Mouse (Mus musculus) intestine, postnatal 0 days (tissue): ENCODE results near the gene Frmd4b. TPM values are rescaled to one million over a fixed set of nuclear protein-coding genes. Genes with fewer than 3 reads are reported as not detected.

Experiments used
- ATAC-seq: fragments of 200-750 bp; cut with Nextera tagmentation; 2 replicates; pipeline ENCODE4 v1.8.0; 2017; ENCODE audit warnings: mild to moderate bottlenecking, moderate TSS enrichment, moderate library complexity
- H3K27ac ChIP-seq: fragments of 300-500 bp; sonication (generic); 2 replicates; pipeline ENCODE4 v1.5.1; 2014; ENCODE audit warnings: mild to moderate bottlenecking, low read depth, low read length, moderate library complexity
- H3K27me3 ChIP-seq: fragments of 300-500 bp; sonication (generic); replicated peaks from 2 replicates; pipeline ENCODE4 v1.6.1; 2014; ENCODE audit warnings: low read length, mixed read lengths; ENCODE audit not compliant: control insufficient read depth, insufficient read depth
- H3K36me3 ChIP-seq: fragments of 300-500 bp; sonication (generic); 2 replicates; pipeline ENCODE4 v1.6.1; 2014; ENCODE audit warnings: mild to moderate bottlenecking, moderate library complexity; ENCODE audit not compliant: control insufficient read depth, insufficient read depth
- H3K4me1 ChIP-seq: fragments of 300-500 bp; sonication (generic); replicated peaks from 2 replicates; pipeline ENCODE4 v1.6.1; 2014; ENCODE audit warnings: antibody characterized with exemption, low read length, mixed read lengths; ENCODE audit not compliant: control insufficient read depth, insufficient read depth
- H3K4me2 ChIP-seq: fragments of 300-500 bp; sonication (generic); replicated peaks from 2 replicates; pipeline ENCODE4 v1.6.1; 2014; ENCODE audit warnings: low read depth, mild to moderate bottlenecking, moderate library complexity
- H3K4me3 ChIP-seq: fragments of 300-500 bp; sonication (generic); 2 replicates; pipeline ENCODE4 v1.5.1; 2014; ENCODE audit warnings: low read depth, low read length
- H3K9ac ChIP-seq: fragments of 300-500 bp; sonication (generic); 2 replicates; pipeline ENCODE4 v1.6.1; 2014; ENCODE audit warnings: mild to moderate bottlenecking, low read depth, low read length
- H3K9me3 ChIP-seq: fragments of 300-500 bp; sonication (generic); 2 replicates; pipeline ENCODE4 v1.6.1; 2016; ENCODE audit warnings: mixed run types; ENCODE audit not compliant: control insufficient read depth
- CTCF ChIP-seq: sonication (generic); IDR thresholded peaks from 2 replicates; pipeline ENCODE4 v1.5.1; 2016; ENCODE audit warnings: low read depth, mild to moderate bottlenecking, control low read depth, antibody characterized with exemption, moderate library complexity
- WGBS: fragments of 180-500 bp; shearing (Covaris S2); extraction: QIAGEN DNeasy Blood & Tissue Kit; methylation state at CpG from one replicate; pipeline ENCODE4 v1.1.7; 2014; 5-methylcytosine and 5-hydroxymethylcytosine counted together
- polyA plus RNA-seq: library from polyadenylated mRNA; unstranded; fragments of >200 nt; fragmentation: Nextera tagmentation; extraction: Ambion mirVana; gene quantifications from 2 replicates; pipeline ENCODE4 v1.2.1, GENCODE M21; 2015

Gene Frmd4b
- polyA plus RNA-seq, 1 experiment from 2014 or later: 5.1 TPM

DNA sequence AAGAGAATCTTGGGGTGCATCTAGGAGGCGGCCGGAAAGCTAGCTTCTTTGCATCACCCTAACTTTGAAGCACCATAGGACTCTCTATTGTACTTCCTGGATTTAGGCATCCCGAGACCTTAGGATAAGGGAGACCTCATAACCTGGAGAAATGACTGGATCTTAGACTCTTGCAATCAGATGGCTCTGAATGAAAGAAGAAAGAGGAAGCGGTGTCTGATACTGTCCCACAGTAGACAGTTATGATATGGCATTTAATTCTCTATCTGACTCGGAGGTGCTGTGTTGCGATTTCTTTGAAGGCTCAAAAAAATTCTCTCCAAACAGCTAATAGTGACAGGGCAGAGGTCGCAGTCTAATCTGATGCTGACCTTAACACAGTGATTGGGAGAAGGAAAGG lies 433 bp upstream of the Frmd4b start:
- Histone ChIP-seq H3K36me3 (no peaks in the 10 kb centered on the region), H3K4me3 (peak overlapping the region; percentile 52), H3K9me3 (no peaks in the 10 kb centered on the region), H3K27me3 (peaks cover 8% of the 10 kb centered on the region; the same call in 1 of the 2 replicates), H3K4me2 (peak overlapping the region; percentile 86), H3K27ac (no peak overlapping the region), H3K4me1 (no peaks in the 10 kb centered on the region; the same call in 1 of the 2 replicates), H3K9ac (0 out of 2 replicates have a peak overlapping the region, but pooled peaks have one; percentile 37)
- TF ChIP-seq CTCF: no peak
- 18% methylated on average over 7 of the region's 7 CpGs for WGBS
- no peak for ATAC-seq

DNA sequence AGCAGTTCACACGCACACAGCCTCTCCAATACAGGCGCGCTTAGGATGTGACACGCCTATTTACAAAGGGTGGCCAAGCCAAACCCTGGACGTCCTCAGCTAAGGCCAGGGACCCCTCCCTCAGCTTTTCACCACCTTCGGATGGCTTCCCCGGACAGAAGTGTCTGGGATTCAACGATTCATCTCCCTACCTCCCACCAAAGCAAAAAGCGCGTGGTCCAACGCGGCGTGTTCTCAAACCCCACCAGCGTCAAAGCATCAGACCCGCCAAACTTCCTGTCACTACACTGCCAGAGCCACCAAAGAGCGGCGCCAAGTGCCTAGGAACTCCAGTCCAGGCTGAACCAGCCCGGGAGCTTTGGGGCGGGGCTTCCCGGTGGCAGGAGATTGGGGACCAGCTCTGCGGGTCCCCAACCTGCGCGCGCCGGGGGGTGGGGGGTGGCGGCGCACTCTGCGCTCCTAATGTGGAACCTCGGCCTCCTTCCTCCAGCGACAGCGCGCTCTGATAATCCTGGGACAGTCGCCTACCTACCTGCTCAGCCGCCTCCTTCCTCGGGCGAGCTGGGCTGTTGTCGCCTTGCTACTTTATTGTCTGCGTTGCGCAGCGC lies 579 bp downstream of the Frmd4b start:
- 0% methylated on average over 39 of the region's 40 CpGs for WGBS
- Histone ChIP-seq H3K36me3 (no peaks in the 10 kb centered on the region), H3K9ac (peak overlapping the region; percentile 37; the same call in 1 of the 2 replicates), H3K9me3 (no peaks in the 10 kb centered on the region), H3K4me2 (peak overlapping the region; percentile 86), H3K4me3 (peak overlapping the region; percentile 52), H3K4me1 (no peaks in the 10 kb centered on the region; the same call in 1 of the 2 replicates), H3K27me3 (peaks cover 8% of the 10 kb centered on the region; the same call in 1 of the 2 replicates), H3K27ac (no peak overlapping the region)
- ATAC-seq: 0 out of 2 replicates have a peak, but pooled peaks have one; percentile 28
- no peak for TF ChIP-seq CTCF

DNA sequence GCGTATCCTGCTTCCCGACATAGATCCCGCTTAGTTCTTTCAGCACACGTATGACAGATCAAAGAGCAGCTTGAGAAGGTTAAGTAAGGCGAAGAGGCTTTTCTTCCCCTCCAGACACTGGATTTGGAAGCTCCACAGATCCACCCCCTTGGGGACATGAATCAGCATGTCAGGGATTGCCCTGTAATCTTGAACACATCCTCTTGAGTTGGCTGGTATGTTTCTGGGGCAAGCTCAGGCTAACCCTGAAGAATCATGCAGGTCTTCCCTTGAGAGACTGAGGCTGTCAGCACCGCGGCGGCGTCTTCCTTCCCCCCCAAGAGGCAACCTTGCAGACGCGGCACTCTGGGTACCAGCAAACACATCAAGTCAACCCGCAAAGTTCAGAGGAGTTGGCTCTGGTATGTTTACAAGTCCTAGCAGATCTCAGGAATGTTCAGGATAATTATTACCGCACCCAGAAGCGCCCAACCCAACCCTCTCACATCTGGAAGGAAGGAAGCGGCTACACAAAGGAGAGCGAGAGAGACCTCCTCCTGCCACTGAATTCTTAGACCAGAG lies 1.4 kb downstream of the Frmd4b start:
- Histone ChIP-seq H3K27ac (no peak overlapping the region), H3K9ac (no peak overlapping the region), H3K4me3 (peak overlapping the region; percentile 52), H3K36me3 (no peaks in the 10 kb centered on the region), H3K4me2 (peak overlapping the region; percentile 86), H3K9me3 (no peaks in the 10 kb centered on the region), H3K27me3 (peaks cover 8% of the 10 kb centered on the region; the same call in 1 of the 2 replicates), H3K4me1 (no peaks in the 10 kb centered on the region; the same call in 1 of the 2 replicates)
- WGBS: 7% methylated on average over 16 of the region's 16 CpGs
- no peak for TF ChIP-seq CTCF
- no peak for ATAC-seq

DNA sequence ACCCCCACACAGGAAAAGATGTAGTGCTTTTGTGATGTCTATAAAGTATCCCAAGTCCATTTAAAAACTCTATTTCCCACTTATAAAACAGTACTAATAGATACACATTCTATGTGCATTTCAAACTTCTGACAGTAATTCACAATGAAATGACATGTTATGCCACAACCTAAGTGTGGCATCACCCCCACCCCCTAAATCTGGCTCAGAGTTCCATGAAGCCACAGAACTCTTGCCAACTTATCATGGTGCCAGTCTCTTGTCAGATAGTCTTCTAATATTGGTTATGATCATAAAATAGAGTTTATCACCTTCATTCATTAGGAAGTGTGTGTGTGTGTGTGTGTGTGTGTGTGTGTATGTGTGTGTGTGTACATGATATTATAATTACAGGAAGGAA lies 3.2 kb downstream of the Frmd4b start:
- Histone ChIP-seq H3K27ac (no peak overlapping the region), H3K9me3 (no peaks in the 10 kb centered on the region), H3K27me3 (peaks cover 8% of the 10 kb centered on the region; the same call in 1 of the 2 replicates), H3K36me3 (no peaks in the 10 kb centered on the region), H3K4me1 (no peaks in the 10 kb centered on the region; the same call in 1 of the 2 replicates), H3K4me3 (no peak overlapping the region), H3K9ac (no peak overlapping the region), H3K4me2 (no peak overlapping the region)
- no peak for ATAC-seq
- no peak for TF ChIP-seq CTCF

DNA sequence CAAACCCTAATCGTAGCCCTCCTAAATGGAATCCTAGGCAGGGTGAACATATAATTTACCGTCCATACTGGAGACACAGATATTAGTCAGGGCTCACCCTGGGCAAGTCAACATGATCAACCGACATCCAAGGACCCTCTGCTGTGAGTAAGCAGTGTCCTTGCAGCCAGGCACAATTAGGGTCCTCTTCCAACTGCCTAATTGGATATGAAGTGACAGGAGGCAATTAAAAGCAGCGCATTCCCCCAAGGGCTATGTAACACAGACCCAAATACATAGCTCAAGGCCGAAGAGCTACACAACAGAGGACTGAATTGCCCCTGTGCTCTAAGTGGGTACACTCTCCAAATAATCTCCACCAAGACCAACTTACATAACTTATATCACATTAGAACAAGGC lies 4.5 kb downstream of the Frmd4b start:
- Histone ChIP-seq H3K36me3 (no peaks in the 10 kb centered on the region), H3K4me1 (no peaks in the 10 kb centered on the region; the same call in 1 of the 2 replicates), H3K27me3 (peaks cover 8% of the 10 kb centered on the region; the same call in 1 of the 2 replicates), H3K27ac (no peak overlapping the region), H3K9ac (no peak overlapping the region), H3K9me3 (no peaks in the 10 kb centered on the region), H3K4me3 (no peak overlapping the region), H3K4me2 (no peak overlapping the region)
- ATAC-seq: no peak
- TF ChIP-seq CTCF: no peak
- WGBS: 92% methylated on average over 5 of the region's 5 CpGs

DNA sequence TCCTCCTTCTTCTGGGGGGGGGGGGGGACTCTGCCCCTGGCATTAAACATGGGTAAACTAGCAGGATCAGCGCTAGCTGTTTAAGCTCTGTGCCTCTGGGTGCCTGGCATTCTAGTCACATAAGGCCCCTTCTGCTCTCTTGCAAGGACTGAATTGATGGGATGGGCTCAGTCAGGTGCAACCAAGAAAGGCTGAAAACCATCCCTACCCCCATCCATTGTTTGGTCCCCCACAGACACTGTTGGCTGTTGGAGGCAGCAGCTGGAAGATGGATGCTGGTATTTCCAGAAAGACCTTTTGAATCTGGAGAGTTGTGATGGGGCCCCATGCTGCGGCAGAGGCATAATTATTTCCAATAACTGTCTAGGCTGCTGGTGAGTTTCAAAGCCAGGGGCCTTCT lies 7.3 kb downstream of the Frmd4b start:
- no peak for ATAC-seq
- TF ChIP-seq CTCF: no peak
- no peaks in the 10 kb centered on the region for H3K36me3 ChIP-seq
- no peak overlapping the region for H3K9ac ChIP-seq
- no peak overlapping the region for H3K27ac ChIP-seq
- no peak overlapping the region for H3K4me3 ChIP-seq
- WGBS: 85% methylated on average over 2 of the region's 2 CpGs
- no peaks in the 10 kb centered on the region for H3K9me3 ChIP-seq
- no peaks in the 10 kb centered on the region for H3K27me3 ChIP-seq
- H3K4me1 ChIP-seq: no peaks in the 10 kb centered on the region
- H3K4me2 ChIP-seq: no peak overlapping the region
